Mouse (Mus musculus): Measurements from ENCODE around the gene Sh2d1b2.

GRCm38 (mm10) chr1:170270696-170271095 lies 38.1 kb downstream of the Sh2d1b2 start:
- TF ChIP-seq CTCF (IDR thresholded peaks at IDR 0.05; ENCODE audit: borderline replicate concordance, extremely low read depth, insufficient read depth, insufficient read length) (no peak), POLR2A (IDR thresholded peaks at IDR 0.05; ENCODE audit: borderline replicate concordance, extremely low read depth, insufficient read depth, insufficient read length, poor library complexity, severe bottlenecking) (no peak)
